Mouse (Mus musculus) gonadal fat pad, adult 2 months (tissue): ENCODE measurements around the gene Pex7. TPM values are rescaled to one million over a fixed set of nuclear protein-coding genes. Genes with fewer than 3 reads are reported as not detected.

Source experiments
- polyA plus RNA-seq: library from polyadenylated mRNA; depleted of rRNA; stranded (reverse); fragments of >200 nt; gene quantifications from 2 replicates; pipeline ENCODE4 v1.2.3, GENCODE M21; 2012; rRNA removed

Pex7 gene
- polyA plus RNA-seq, 1 experiment: 35.3 TPM

Other genes with a start within 250 kb of the Pex7 start
- 0.05 and 0.12 TPM in 2 replicates for gene Il20ra, start 195.1 kb downstream of the Pex7 start, polyA plus RNA-seq
- gene Slc35d3, start 56.2 kb downstream of the Pex7 start, polyA plus RNA-seq: 0.04 TPM in 1 of 2 replicates, not detected in the other
- 8.5 and 9.3 TPM in 2 replicates for gene Map3k5, start 26.8 kb upstream of the Pex7 start, polyA plus RNA-seq
- 23.3 and 36.3 TPM in 2 replicates for gene Map7, start 240.8 kb upstream of the Pex7 start, polyA plus RNA-seq